Mouse (Mus musculus): ENCODE data around the gene Pkib. TPM values are rescaled to one million over a fixed set of nuclear protein-coding genes. Genes with fewer than 3 reads are reported as not detected.

The Pkib gene
- polyA plus RNA-seq, 1 experiment from 2014 or later, result 2.3 TPM

DNA sequence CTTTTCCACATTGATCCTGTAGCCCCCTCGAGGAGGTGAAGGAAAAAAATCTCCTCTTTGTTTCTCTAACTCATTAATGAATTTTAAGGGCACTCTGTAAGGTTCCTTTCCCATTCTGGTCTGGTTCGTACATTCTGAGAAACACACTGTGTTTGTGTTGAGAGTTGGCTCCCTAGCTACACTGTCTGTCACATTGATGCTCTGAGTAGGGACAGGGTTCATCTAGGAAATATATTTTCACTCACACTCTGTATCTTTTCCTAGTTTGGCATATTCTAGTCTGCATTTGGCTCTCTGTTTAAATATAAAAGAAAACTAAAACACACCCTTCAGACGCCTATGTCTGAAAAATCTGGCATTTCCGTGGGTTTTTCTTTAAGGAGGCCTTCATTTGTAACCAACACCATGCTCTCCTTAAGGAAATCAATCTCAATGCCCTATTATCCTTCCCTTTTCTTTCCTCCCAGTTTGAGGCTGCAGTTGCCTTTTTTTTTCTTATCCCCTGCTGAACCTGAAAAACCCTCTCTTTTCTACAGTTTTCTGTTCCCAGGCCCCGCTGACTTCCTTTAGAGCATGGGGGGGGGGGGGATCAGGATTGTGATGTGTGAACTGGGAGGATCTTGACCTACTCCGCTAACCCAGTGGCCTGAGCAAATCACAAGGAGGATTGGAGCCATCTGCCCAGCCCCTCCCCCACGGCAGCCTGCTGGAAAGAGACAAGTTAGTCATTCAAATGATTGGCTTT, 152.5 kb downstream of the Pkib start:
- no peaks in the 10 kb centered on the region for H3K36me3 ChIP-seq (ENCODE audit: control insufficient read depth, insufficient read depth, low read length)
- 19% methylated on average over 7 of the region's 7 CpGs for WGBS
- peak; percentile 66; the same call in 1 of the 2 replicates for ATAC-seq (ENCODE audit: insufficient read depth, low FRiP score)
- H3K9me3 ChIP-seq (replicated peaks; ENCODE audit: control insufficient read depth, low read length), result no peaks in the 10 kb centered on the region
- peak overlapping the region; percentile 33 for H3K4me2 ChIP-seq (ENCODE audit: low read depth, low read length)
- peaks cover 15% of the 10 kb centered on the region for H3K4me1 ChIP-seq (ENCODE audit: control insufficient read depth, insufficient read depth, low read length)
- no peak overlapping the region for H3K9ac ChIP-seq (ENCODE audit: low read length)
- no peak overlapping the region for H3K27ac ChIP-seq (ENCODE audit: low read length)
- H3K4me3 ChIP-seq (replicated peaks; ENCODE audit: low read length), result peak overlapping the region; percentile 26
- H3K27me3 ChIP-seq (ENCODE audit: control insufficient read depth, insufficient read depth, low read length), result no peaks in the 10 kb centered on the region

DNA sequence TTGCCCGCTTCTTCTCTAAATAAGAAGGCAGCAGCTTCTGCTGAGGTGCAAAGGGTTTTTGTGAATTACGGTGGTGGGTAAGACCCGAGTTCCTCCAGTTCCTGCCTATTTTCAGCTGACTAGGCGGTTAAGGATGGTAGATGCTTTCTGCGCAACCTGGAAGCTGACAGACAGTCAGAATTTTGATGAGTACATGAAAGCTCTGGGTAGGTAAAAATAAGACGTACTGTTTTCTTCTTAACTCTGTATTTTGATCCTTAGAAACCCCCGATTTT, 153.0 kb downstream of the Pkib start, which contains the start of gene Fabp7:
TSS of gene Fabp7 (plus strand) at position 6 of the 275 bp plus-strand sequence.
- Histone ChIP-seq H3K9ac (ENCODE audit: low read length) (0 out of 2 replicates have a peak within 1 kb of the TSS, but pooled peaks have one; percentile 26), H3K4me1 (ENCODE audit: control insufficient read depth, insufficient read depth, low read length) (peaks cover 15% of the 10 kb centered on the region), H3K36me3 (ENCODE audit: control insufficient read depth, insufficient read depth, low read length) (no peaks in the 10 kb centered on the region), H3K9me3 (replicated peaks; ENCODE audit: control insufficient read depth, low read length) (no peaks in the 10 kb centered on the region), H3K4me2 (ENCODE audit: low read depth, low read length) (peak within 1 kb of the TSS; percentile 33), H3K27ac (ENCODE audit: low read length) (no peak within 1 kb of the TSS), H3K27me3 (ENCODE audit: control insufficient read depth, insufficient read depth, low read length) (no peaks in the 10 kb centered on the region), H3K4me3 (replicated peaks; ENCODE audit: low read length) (peak within 1 kb of the TSS; percentile 26)
- no peak for ATAC-seq (ENCODE audit: insufficient read depth, low FRiP score)
- WGBS, result 24% methylated on average over 7 of the region's 7 CpGs

DNA sequence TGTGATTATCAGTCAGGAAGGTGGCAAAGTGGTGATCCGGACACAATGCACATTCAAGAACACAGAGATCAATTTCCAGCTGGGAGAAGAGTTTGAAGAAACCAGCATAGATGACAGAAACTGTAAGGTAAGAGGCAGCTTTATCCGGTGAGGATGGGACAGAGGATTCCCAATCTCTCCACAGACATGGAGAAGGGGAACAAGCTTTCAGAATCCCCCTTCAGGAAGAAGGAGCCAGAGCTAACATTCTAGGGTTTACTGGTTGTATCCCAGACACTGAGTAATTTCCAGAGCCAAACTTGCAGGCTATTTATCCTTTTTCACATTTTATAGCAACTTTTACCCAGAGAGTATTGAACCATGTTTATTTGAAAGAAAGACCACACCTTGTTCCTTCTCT, 153.8 kb downstream of the Pkib start:
- Histone ChIP-seq H3K4me3 (replicated peaks; ENCODE audit: low read length) (no peak overlapping the region; the same call in 1 of the 2 replicates), H3K9me3 (replicated peaks; ENCODE audit: control insufficient read depth, low read length) (no peaks in the 10 kb centered on the region), H3K27me3 (ENCODE audit: control insufficient read depth, insufficient read depth, low read length) (no peaks in the 10 kb centered on the region), H3K9ac (ENCODE audit: low read length) (0 out of 2 replicates have a peak overlapping the region, but pooled peaks have one; percentile 26), H3K27ac (ENCODE audit: low read length) (no peak overlapping the region), H3K4me2 (ENCODE audit: low read depth, low read length) (no peak overlapping the region), H3K4me1 (ENCODE audit: control insufficient read depth, insufficient read depth, low read length) (peaks cover 15% of the 10 kb centered on the region), H3K36me3 (ENCODE audit: control insufficient read depth, insufficient read depth, low read length) (no peaks in the 10 kb centered on the region)
- ATAC-seq (ENCODE audit: insufficient read depth, low FRiP score), result no peak
- WGBS, result 71% methylated on average over 2 of the region's 2 CpGs

Other genes with a start within 250 kb of the Pkib start
- 21.3 and 21.8 TPM in 2 replicates for gene Hsf2, start 145.6 kb upstream of the Pkib start, polyA plus RNA-seq (2015; fragmentation: Nextera tagmentation; extraction: Ambion mirVana)
- gene Serinc1, start 99.5 kb upstream of the Pkib start, polyA plus RNA-seq (2015; fragmentation: Nextera tagmentation; extraction: Ambion mirVana), result 139 and 141 TPM in 2 replicates
- gene Fabp7, start 152.9 kb downstream of the Pkib start, polyA plus RNA-seq (2015; fragmentation: Nextera tagmentation; extraction: Ambion mirVana), result 50.6 and 52.9 TPM in 2 replicates
- gene Smpdl3a, start 162.4 kb downstream of the Pkib start, polyA plus RNA-seq (2015; fragmentation: Nextera tagmentation; extraction: Ambion mirVana), result 43.8 and 50.4 TPM in 2 replicates